ENCODE assay signal across 30 mouse cellular contexts in the genomic region with DNA sequence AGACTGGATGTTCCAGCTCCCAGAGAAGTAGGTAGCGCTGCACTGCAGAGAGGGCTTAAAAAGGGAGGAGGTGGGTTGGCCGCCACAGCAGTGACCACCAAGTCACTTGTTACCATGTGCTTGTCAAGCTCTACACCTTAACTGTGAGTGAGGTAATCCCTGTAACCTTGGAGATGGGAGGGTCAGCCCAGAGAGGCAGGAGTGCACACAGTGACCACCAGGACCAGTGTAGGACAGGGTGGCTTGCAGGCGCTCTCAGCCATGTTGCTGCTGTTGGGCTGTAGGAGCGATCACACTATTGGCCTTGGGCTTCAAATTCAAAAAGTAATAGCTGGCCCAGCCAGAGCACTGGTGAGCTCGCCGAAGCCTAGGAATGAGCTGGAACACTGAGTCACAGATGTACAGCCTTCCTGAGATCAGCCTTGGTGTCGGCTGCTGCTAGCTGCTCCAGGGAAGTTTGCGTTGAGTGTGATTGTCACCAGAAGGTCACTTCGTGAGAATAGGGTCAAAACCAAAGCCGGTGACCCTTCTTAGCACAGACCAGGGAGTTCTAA. TPM values are rescaled to one million over a fixed set of nuclear protein-coding genes. Genes with fewer than 3 reads are reported as not detected.
A peak's percentile ranks its signal among the peaks of the same experiment; 100 is the strongest.
DNase-seq lines count a peak whose midpoint lies in the region; ATAC-seq and TF ChIP-seq lines count a peak whose summit lies in the region.
"Had no signal": no experiment of that assay in that cellular context is flagged by ENCODE, and none has a peak within 500 bp of the region (broad histone marks: within the 10 kb centered on the region; RNA-seq: fewer than 3 reads in every experiment).

No protein-coding gene starts in this region.

- peak; percentile 90 for DNase-seq in heart, adult 11 months
- DNase-seq in heart, embryonic 10.5 days (ENCODE audit: low spot score) = no peak
- no peak for DNase-seq in midbrain, embryonic 10.5 days (ENCODE audit: low spot score)
- no peak for DNase-seq in midbrain, postnatal 0 days (ENCODE audit: low spot score)
- peak; percentile 58 for DNase-seq in adrenal gland, adult 8-10 months
- peak; percentile 33 for DNase-seq in adrenal gland, postnatal 25 days
- DNase-seq in spleen, postnatal 10 days (ENCODE audit: low spot score in 2 of 2) = no peak
- DNase-seq in layer of hippocampus, adult 9-10 months (ENCODE audit: low spot score) = no peak
- DNase-seq: B cell, adult 2 months; cerebellum, adult 11-12 months; cerebellum, adult 8-10 months; cerebellum, postnatal 10 days; cerebellum, postnatal 36 days; embryo, embryonic 11 days; gastrocnemius, postnatal 25 days; heart, adult 2 months had no signal

- H3K36me3 ChIP-seq in heart, embryonic 10.5 days = peaks cover 93% of the 10 kb centered on the region
- H3K36me3 ChIP-seq in midbrain, embryonic 10.5 days = peaks cover 95% of the 10 kb centered on the region
- H3K36me3 ChIP-seq in midbrain, postnatal 0 days (ENCODE audit: insufficient read depth, low read length) = peaks cover 50% of the 10 kb centered on the region

- H3K4me3 ChIP-seq in heart, embryonic 10.5 days = no peak overlapping the region
- no peak overlapping the region for H3K4me3 ChIP-seq in midbrain, embryonic 10.5 days
- no peak overlapping the region for H3K4me3 ChIP-seq in midbrain, postnatal 0 days (ENCODE audit: low read depth, low read length)
- H3K4me3 ChIP-seq: embryonic facial prominence, embryonic 10.5 days; embryonic facial prominence, embryonic 13.5 days; erythroblast, embryonic 14.5 days; forebrain, embryonic 12.5 days; forebrain, embryonic 15.5 days; heart, adult 2 months; hindbrain, embryonic 13.5 days had no signal

- TF ChIP-seq CTCF in midbrain, postnatal 0 days (IDR thresholded peaks at IDR 0.05) = no peak

- H3K9me3 ChIP-seq in heart, embryonic 10.5 days = no peaks in the 10 kb centered on the region
- no peaks in the 10 kb centered on the region for H3K9me3 ChIP-seq in midbrain, embryonic 10.5 days (replicated peaks)
- no peaks in the 10 kb centered on the region for H3K9me3 ChIP-seq in midbrain, postnatal 0 days (ENCODE audit: low read length)
- H3K9me3 ChIP-seq: embryonic facial prominence, embryonic 10.5 days; embryonic facial prominence, embryonic 13.5 days; forebrain, embryonic 12.5 days; forebrain, embryonic 15.5 days; G1E; hindbrain, embryonic 13.5 days had no signal

- ATAC-seq in midbrain, postnatal 0 days (ENCODE audit: low FRiP score) = no peak
- ATAC-seq: forebrain, embryonic 15.5 days; hindbrain, postnatal 0 days; inflammation-experienced regulatory T-cells, adult 6 months; intestine, postnatal 0 days; Patski had no signal

- H3K27me3 ChIP-seq in heart, embryonic 10.5 days (ENCODE audit: insufficient read depth, poor library complexity, severe bottlenecking) = no peaks in the 10 kb centered on the region
- no peaks in the 10 kb centered on the region for H3K27me3 ChIP-seq in midbrain, embryonic 10.5 days (ENCODE audit: low read depth, poor library complexity, severe bottlenecking)
- no peaks in the 10 kb centered on the region for H3K27me3 ChIP-seq in midbrain, postnatal 0 days (ENCODE audit: insufficient read depth, low read length)
- H3K27me3 ChIP-seq: CH12.LX; embryonic facial prominence, embryonic 13.5 days; forebrain, embryonic 12.5 days; forebrain, embryonic 15.5 days; hindbrain, embryonic 13.5 days; Patski had no signal

- no peak overlapping the region for H3K9ac ChIP-seq in midbrain, postnatal 0 days (replicated peaks; ENCODE audit: low read length, poor library complexity, severe bottlenecking)
- H3K9ac ChIP-seq: embryonic facial prominence, embryonic 13.5 days; forebrain, embryonic 12.5 days; forebrain, embryonic 15.5 days; hindbrain, embryonic 13.5 days had no signal

- H3K27ac ChIP-seq in heart, embryonic 10.5 days = no peak overlapping the region
- H3K27ac ChIP-seq in midbrain, embryonic 10.5 days (replicated peaks) = peak overlapping the region; percentile 23; the same call in 1 of the 2 replicates
- no peak overlapping the region for H3K27ac ChIP-seq in midbrain, postnatal 0 days (ENCODE audit: low read depth, low read length)
- H3K27ac ChIP-seq: embryonic facial prominence, embryonic 10.5 days; embryonic facial prominence, embryonic 13.5 days; forebrain, embryonic 12.5 days; forebrain, embryonic 15.5 days; heart, adult 2 months; hindbrain, embryonic 13.5 days; hindbrain, postnatal 0 days had no signal

- 91% methylated on average over 10 of the region's 10 CpGs for WGBS in heart, embryonic 10.5 days
- 93% methylated on average over 10 of the region's 10 CpGs for WGBS in midbrain, embryonic 10.5 days
- WGBS in midbrain, postnatal 0 days = 94% methylated on average over 10 of the region's 10 CpGs

- no peaks in the 10 kb centered on the region for H3K4me1 ChIP-seq in heart, embryonic 10.5 days
- H3K4me1 ChIP-seq in midbrain, embryonic 10.5 days = peaks cover 44% of the 10 kb centered on the region
- no peaks in the 10 kb centered on the region for H3K4me1 ChIP-seq in midbrain, postnatal 0 days (ENCODE audit: insufficient read depth, low read length)
- H3K4me1 ChIP-seq: embryonic facial prominence, embryonic 13.5 days had no signal

- H3K4me2 ChIP-seq in midbrain, postnatal 0 days (ENCODE audit: low read depth, low read length, poor library complexity, severe bottlenecking) = no peak overlapping the region
- H3K4me2 ChIP-seq: embryonic facial prominence, embryonic 13.5 days; forebrain, embryonic 12.5 days; forebrain, embryonic 15.5 days; heart, embryonic 11.5 days; hindbrain, embryonic 13.5 days had no signal

RNA-seq across cellular contexts. Expression of a gene that starts 11.5 kb away (rescaled TPM):
- 52.8 and 63.4 TPM in 2 replicates for polyA plus RNA-seq in heart, embryonic 10.5 days (2016; fragmentation: Nextera tagmentation; extraction: Ambion mirVana)
- 72.8 and 73.0 TPM in 2 replicates for polyA plus RNA-seq in midbrain, embryonic 10.5 days (2016; fragmentation: Nextera tagmentation; extraction: Ambion mirVana)
- 15.8 and 23.1 TPM in 2 replicates for total RNA-seq in midbrain, postnatal 0 days (2014; rRNA removed)
- polyA plus RNA-seq in midbrain, postnatal 0 days (2015; fragmentation: Nextera tagmentation; extraction: Ambion mirVana) = 17.1 and 19.3 TPM in 2 replicates
- 10 to 100 TPM; 41.5 to 55.0 (median 44.9) TPM for total RNA-seq in adrenal gland, adult 8-10 months (2022)
- total RNA-seq in adrenal gland, postnatal 25 days (2021) = 39.1 and 46.5 TPM in 2 replicates

RNA-seq across cellular contexts. Expression of a gene that starts 21.6 kb away (rescaled TPM):
- polyA plus RNA-seq in heart, embryonic 10.5 days (2016; fragmentation: Nextera tagmentation; extraction: Ambion mirVana) = 5.5 TPM in 2 replicates
- 24.0 and 31.0 TPM in 2 replicates for polyA plus RNA-seq in midbrain, embryonic 10.5 days (2016; fragmentation: Nextera tagmentation; extraction: Ambion mirVana)
- total RNA-seq in midbrain, postnatal 0 days (2014; rRNA removed) = 1.3 and 3.7 TPM in 2 replicates
- 0.39 and 0.43 TPM in 2 replicates for polyA plus RNA-seq in midbrain, postnatal 0 days (2015; fragmentation: Nextera tagmentation; extraction: Ambion mirVana)
- total RNA-seq in adrenal gland, adult 8-10 months (2022) = 100 to 1,000 TPM in 2 of 4 experiments, 10 to 100 TPM in 2; 48.1 to 255 (median 118) TPM
- total RNA-seq in adrenal gland, postnatal 25 days (2021) = 33.2 and 43.0 TPM in 2 replicates
- total RNA-seq: CH12.LX; hematopoietic stem cell, adult 5-6 weeks had no signal
- polyA plus RNA-seq: erythroblast, embryonic 14.5 days; G1E had no signal

Comparison
In these comparisons a context has a peak if more than half of its experiments do, and no peak if none do; other contexts are left out.
1. DNase-seq: peak in heart, adult 11 months (single experiment), adrenal gland, adult 8-10 months (single experiment) and adrenal gland, postnatal 25 days (single experiment); none in heart, embryonic 10.5 days (single experiment), midbrain, embryonic 10.5 days (single experiment), midbrain, postnatal 0 days (single experiment), spleen, postnatal 10 days (0 of 2) and layer of hippocampus, adult 9-10 months (single experiment).